Mouse (Mus musculus) liver, embryonic 15.5 days (tissue): Measurements from ENCODE around the gene Itgb4. TPM values are rescaled to one million over a fixed set of nuclear protein-coding genes. Genes with fewer than 3 reads are reported as not detected.
"Not testable (repeated sequence)": the region's sequence is repeated elsewhere in the genome, so short reads cannot be mapped to it uniquely, and the experiment has no call there.

ENCODE experiments used
- ATAC-seq: fragments of 200-750 bp; cut with Nextera tagmentation; 2 replicates; pipeline ENCODE4 v1.8.0; 2017; ENCODE audit warnings: moderate number of reproducible peaks, mild to moderate bottlenecking, moderate library complexity; ENCODE audit not compliant: insufficient read depth
- H3K27ac ChIP-seq: fragments of 300-500 bp; sonication (generic); replicated peaks from 2 replicates; pipeline ENCODE4 v1.5.1; 2015; ENCODE audit warnings: mild to moderate bottlenecking, inconsistent platforms
- H3K27me3 ChIP-seq: fragments of 300-500 bp; sonication (generic); 2 replicates; pipeline ENCODE4 v1.6.1; 2015; ENCODE audit warnings: mild to moderate bottlenecking, inconsistent platforms
- H3K36me3 ChIP-seq: fragments of 300-500 bp; sonication (generic); replicated peaks from 2 replicates; pipeline ENCODE4 v1.6.1; 2015; ENCODE audit warnings: moderate library complexity, mild to moderate bottlenecking, inconsistent platforms
- H3K4me1 ChIP-seq: fragments of 300-500 bp; sonication (generic); replicated peaks from 2 replicates; pipeline ENCODE4 v1.6.1; 2015; ENCODE audit warnings: inconsistent platforms
- H3K4me2 ChIP-seq: fragments of 300-500 bp; sonication (generic); 2 replicates; pipeline ENCODE4 v1.6.1; 2015; ENCODE audit warnings: moderate library complexity, mild to moderate bottlenecking, inconsistent platforms
- H3K4me3 ChIP-seq: fragments of 300-500 bp; sonication (generic); replicated peaks from 2 replicates; pipeline ENCODE4 v1.5.1; 2015; ENCODE audit warnings: mild to moderate bottlenecking, inconsistent platforms
- H3K9ac ChIP-seq: fragments of 300-500 bp; sonication (generic); 2 replicates; pipeline ENCODE4 v1.6.1; 2015; ENCODE audit warnings: moderate library complexity, mild to moderate bottlenecking, inconsistent platforms
- H3K9me3 ChIP-seq: fragments of 300-500 bp; sonication (generic); replicated peaks from 2 replicates; pipeline ENCODE4 v1.6.1; 2016; ENCODE audit warnings: inconsistent platforms
- WGBS: fragments of 180-500 bp; shearing (Covaris S2); methylation state at CpG from one replicate; pipeline ENCODE4 v1.1.7; 2015; ENCODE audit warnings: mixed read lengths; ENCODE audit not compliant: insufficient replicate concordance; 5-methylcytosine and 5-hydroxymethylcytosine counted together
- polyA plus RNA-seq: library from polyadenylated mRNA; unstranded; fragments of >200 nt; fragmentation: Nextera tagmentation; extraction: Ambion mirVana; gene quantifications from 2 replicates; pipeline ENCODE4 v1.2.1, GENCODE M21; 2015

The Itgb4 gene
- polyA plus RNA-seq, 1 experiment from 2014 or later = 0.18 TPM

DNA sequence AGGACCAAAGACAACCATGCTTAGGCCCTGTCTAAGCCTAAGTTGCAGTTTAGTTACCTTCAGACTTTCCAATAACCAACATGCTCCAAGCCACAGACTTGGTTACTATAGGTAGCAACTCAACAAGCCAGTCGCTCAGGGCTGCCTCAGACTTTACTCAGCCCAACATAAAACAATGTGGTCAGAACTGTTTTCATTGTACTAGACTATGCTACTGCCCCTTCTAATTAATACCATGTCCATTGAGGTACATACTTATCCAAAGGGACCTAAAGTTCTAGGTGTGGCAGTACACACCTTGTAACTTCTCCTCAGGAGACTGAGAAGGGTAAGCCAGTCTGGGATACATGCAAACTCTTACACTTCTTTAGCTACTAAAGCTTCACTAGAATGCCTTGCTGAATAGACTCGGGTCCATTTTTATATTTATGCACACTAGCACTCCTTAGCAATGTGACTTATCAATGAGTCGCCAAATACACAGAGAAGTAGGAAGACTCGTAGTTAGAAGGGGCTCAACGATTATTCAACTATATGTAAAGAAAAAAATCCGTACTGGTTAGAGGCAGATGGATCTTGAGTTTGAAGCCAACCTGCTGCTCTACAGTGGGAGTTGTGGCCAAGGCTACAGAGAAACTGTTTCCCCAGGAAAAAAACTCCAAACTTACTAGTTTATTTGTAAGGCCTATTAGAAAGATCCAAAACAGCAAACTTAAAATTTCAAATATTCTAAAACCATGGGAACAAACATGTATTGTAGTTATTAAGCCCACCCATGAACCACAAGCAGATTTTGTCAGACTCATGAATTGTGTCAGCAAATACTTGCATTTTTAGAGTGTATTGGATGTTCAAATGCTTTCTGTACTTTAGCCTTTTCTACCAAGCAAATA lies 47.1 kb downstream of the Itgb4 start:
- Histone ChIP-seq H3K36me3 (peaks cover 25% of the 10 kb centered on the region), H3K9ac (no peak overlapping the region), H3K9me3 (no peaks in the 10 kb centered on the region), H3K4me3 (peak overlapping the region; percentile 5; the same call in 1 of the 2 replicates), H3K4me2 (no peak overlapping the region; the same call in 1 of the 2 replicates), H3K27me3 (no peaks in the 10 kb centered on the region), H3K27ac (0 out of 2 replicates have a peak overlapping the region, but pooled peaks have one; percentile 10), H3K4me1 (peaks cover 18% of the 10 kb centered on the region)
- WGBS = 55% methylated on average over 6 of the region's 6 CpGs
- ATAC-seq = no peak

DNA sequence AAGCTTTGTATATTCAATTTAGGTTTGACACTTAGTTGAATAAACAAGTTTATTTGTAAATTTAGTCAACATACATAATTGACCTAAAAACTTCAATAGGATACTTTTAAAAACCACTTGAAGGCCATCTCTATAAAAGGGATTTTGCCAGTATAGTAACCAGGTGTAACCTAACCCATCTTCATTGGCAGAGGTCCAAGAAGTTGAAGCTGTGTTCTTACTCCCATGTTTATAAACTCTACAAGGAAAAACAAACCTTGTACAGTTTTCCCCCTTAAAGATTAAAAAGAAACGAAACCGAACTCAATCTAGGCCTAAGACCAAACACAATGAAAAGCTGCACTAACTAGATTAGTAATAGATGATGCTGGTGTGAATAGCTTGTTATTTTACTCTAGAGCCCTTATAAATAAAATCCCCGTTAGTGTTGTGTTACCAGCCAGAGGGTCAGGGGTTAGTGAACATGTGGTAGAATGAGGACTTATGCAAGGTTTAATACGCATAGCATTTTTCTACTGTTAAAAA lies 47.8 kb downstream of the Itgb4 start:
- H3K4me2 ChIP-seq = peak overlapping the region; percentile 68
- no peaks in the 10 kb centered on the region for H3K27me3 ChIP-seq
- H3K27ac ChIP-seq = no peak overlapping the region; the same call in 1 of the 2 replicates
- WGBS = 72% methylated on average over 4 of the region's 4 CpGs
- H3K4me3 ChIP-seq = peak overlapping the region; percentile 99
- no peak for ATAC-seq
- no peaks in the 10 kb centered on the region for H3K9me3 ChIP-seq
- peaks cover 18% of the 10 kb centered on the region for H3K4me1 ChIP-seq
- peaks cover 25% of the 10 kb centered on the region for H3K36me3 ChIP-seq
- 0 out of 2 replicates have a peak overlapping the region, but pooled peaks have one; percentile 19 for H3K9ac ChIP-seq

DNA sequence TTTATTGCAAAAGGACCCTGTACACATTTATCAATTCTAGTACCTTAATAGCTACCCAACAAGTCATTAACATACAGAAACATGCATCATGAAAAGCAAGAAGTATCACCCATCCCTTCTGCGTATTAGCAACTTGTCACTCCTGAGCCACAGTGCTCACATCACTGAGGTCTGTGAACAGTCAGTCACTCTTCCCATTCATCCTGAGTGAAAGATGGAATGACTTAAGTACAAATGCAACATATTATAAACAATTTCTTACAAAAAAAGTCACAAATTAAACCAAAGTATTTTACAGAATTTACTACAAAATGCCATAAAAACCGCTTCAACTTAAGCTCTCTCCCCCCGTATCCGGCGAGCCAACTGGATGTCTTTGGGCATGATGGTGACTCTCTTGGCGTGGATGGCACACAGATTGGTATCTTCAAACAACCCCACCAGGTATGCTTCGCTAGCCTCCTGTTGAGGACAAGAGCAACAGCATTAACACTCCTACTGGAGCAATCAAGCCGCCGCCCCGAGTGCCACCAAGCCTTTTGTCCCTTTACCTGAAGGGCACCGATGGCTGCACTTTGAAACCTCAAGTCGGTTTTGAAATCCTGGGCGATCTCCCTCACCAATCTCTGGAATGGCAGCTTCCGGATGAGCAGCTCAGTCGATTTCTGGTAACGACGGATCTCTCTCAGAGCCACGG lies 48.7 kb downstream of the Itgb4 start:
- peaks cover 15% of the 10 kb centered on the region for H3K4me1 ChIP-seq

DNA sequence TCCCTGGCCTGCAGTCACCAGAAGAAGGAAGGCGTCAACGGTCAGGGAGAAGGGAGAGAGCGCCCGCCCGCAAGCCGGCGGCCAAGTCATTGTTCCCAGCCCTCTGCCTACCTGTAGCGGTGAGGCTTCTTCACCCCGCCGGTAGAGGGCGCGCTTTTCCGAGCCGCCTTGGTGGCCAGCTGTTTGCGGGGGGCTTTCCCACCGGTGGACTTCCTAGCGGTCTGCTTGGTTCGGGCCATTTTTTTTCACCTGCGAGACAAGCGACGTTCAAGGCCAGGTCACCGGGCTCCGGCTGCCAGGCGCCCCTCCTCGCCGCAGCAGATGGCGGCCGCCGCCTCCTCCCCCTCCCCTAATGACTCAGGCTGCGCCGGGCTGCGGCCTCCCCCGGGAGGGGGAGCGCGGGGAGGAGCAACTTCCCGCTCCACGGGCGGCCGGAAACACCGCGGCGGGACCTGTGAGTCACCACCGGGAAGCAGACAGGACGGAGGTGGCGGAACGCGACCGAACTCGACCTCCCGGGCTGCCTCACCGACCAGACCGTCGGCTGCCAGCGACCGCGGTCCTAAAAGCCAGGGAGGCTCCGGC lies 49.4 kb downstream of the Itgb4 start:
- Histone ChIP-seq H3K4me3 (peak overlapping the region; percentile 99), H3K36me3 (peaks cover 25% of the 10 kb centered on the region), H3K27ac (peak overlapping the region; percentile 99), H3K9ac (peak overlapping the region; percentile 99), H3K27me3 (no peaks in the 10 kb centered on the region), H3K4me2 (peak overlapping the region; percentile 68), H3K9me3 (no peaks in the 10 kb centered on the region), H3K4me1 (peaks cover 18% of the 10 kb centered on the region)
- under 1% methylated on average over 51 of the region's 57 CpGs for WGBS
- ATAC-seq = peak; percentile 62

More for the DNA sequence above, 48.7 kb downstream of the Itgb4 start:
- Histone ChIP-seq H3K4me2 (peak overlapping the region; percentile 68), H3K9ac (peak overlapping the region; percentile 99), H3K36me3 (peaks cover 25% of the 10 kb centered on the region), H3K4me3 (peak overlapping the region; percentile 99), H3K27ac (peak overlapping the region; percentile 99)
- not testable (repeated sequence) for H3K27me3 ChIP-seq, ATAC-seq, H3K9me3 ChIP-seq
- WGBS = 3% methylated on average over 18 of the region's 18 CpGs

DNA sequence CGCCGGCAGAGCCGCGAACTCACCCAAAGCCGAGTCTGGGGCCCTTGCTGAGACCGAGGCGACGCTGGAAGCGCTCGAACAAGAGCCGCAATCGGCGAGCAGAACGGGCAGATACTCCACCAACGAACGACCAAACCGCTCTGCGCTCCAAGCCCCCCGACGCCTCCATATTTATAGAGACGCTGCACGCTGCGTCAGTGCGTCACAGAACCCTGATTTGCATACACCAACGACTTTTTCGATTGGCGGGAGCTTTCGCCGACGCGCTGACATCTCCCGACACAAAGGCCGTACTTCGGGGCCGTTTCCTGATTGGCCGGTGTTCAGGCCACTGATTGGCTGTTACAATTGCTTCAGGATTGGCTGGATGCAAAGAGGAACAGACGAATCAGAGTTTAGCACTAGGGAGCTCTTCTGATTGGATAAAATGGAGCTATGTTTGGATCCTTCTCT lies 49.9 kb downstream of the Itgb4 start:
- WGBS = under 1% methylated on average over 37 of the region's 37 CpGs
- Histone ChIP-seq H3K36me3 (peaks cover 25% of the 10 kb centered on the region), H3K4me2 (peak overlapping the region; percentile 68), H3K27ac (peak overlapping the region; percentile 99), H3K4me1 (peaks cover 23% of the 10 kb centered on the region), H3K27me3 (no peaks in the 10 kb centered on the region), H3K4me3 (peak overlapping the region; percentile 99), H3K9ac (peak overlapping the region; percentile 99), H3K9me3 (no peaks in the 10 kb centered on the region)
- peak; percentile 93 for ATAC-seq

DNA sequence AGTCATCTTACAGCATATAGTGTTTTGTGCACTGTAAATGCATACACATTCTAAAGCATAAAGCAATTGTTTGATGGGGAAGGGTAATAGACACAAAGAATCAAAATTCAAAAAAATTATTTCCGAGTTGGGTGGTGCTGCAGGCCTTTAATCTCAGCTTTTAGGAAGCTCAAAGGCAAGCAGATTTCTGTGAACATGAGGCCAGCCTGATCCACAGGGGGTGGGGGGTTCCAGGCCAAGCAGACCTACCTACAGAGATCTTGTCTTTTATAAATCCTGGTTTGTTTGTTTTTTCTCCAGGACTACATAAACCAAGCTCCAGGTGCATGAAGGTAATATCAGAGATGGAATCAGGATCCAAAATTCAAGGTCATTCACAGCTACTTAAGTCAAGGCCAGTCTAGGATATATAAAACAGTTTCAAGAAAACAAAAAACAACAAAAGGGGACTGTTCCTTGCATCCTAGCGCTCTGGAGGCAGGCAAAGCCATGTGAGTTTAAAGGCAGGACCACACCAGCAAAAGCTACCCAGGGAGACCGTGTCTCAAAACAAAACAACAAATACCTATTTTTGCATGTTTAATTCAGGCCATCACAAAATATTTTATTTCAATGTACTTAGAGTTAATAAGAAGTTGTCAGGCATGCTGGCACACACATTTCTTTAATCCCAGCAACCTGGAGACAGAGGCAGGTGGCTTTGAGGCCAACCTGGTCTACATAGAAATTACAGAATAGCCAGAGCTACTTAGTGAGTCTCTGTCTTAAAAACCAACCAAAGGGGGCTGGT lies 50.7 kb downstream of the Itgb4 start:
- peak overlapping the region; percentile 52; the same call in 1 of the 2 replicates for H3K27ac ChIP-seq

DNA sequence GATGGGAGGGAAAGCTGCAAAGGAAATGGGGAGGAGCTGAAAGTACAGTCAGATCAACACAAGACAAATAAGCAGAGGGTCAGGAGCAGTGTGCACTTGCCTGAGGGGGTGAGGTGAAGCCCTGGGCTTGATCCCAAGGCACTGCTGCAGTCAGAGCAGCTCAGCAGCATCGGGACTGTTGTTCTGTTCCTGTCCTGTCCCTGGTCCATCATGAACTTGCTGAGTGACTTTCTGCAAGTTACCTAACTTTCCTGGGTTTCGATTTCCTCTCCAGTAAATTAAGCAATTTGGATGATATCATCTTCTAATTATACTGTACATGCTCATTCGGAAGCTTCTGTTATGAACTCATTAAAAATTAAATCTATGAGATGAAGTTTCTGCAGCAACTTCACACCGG lies 53.2 kb downstream of the Itgb4 start, which contains the start of gene H3f3b:
H3f3b (minus strand) TSS at position 207 of the 400 bp plus-strand sequence.
- H3K27me3 ChIP-seq = no peaks in the 10 kb centered on the region
- no peak for ATAC-seq
- WGBS = 72% methylated on average over 4 of the region's 4 CpGs
- H3K27ac ChIP-seq = peak within 1 kb of the TSS; percentile 96; the same call in 1 of the 2 replicates
- H3K4me1 ChIP-seq = peaks cover 38% of the 10 kb centered on the region
- no peak within 1 kb of the TSS for H3K4me3 ChIP-seq
- no peak within 1 kb of the TSS for H3K9ac ChIP-seq
- no peak within 1 kb of the TSS for H3K4me2 ChIP-seq
- no peaks in the 10 kb centered on the region for H3K9me3 ChIP-seq
- H3K36me3 ChIP-seq = peaks cover 4% of the 10 kb centered on the region; the same call in 1 of the 2 replicates

More for the DNA sequence above, 50.7 kb downstream of the Itgb4 start:
- ATAC-seq = no peak
- Histone ChIP-seq H3K4me2 (no peak overlapping the region), H3K9ac (no peak overlapping the region), H3K4me1 (peaks cover 28% of the 10 kb centered on the region), H3K36me3 (peaks cover 25% of the 10 kb centered on the region), H3K27me3 (no peaks in the 10 kb centered on the region), H3K9me3 (no peaks in the 10 kb centered on the region), H3K4me3 (no peak overlapping the region)
- 83% methylated on average over 3 of the region's 3 CpGs for WGBS

DNA sequence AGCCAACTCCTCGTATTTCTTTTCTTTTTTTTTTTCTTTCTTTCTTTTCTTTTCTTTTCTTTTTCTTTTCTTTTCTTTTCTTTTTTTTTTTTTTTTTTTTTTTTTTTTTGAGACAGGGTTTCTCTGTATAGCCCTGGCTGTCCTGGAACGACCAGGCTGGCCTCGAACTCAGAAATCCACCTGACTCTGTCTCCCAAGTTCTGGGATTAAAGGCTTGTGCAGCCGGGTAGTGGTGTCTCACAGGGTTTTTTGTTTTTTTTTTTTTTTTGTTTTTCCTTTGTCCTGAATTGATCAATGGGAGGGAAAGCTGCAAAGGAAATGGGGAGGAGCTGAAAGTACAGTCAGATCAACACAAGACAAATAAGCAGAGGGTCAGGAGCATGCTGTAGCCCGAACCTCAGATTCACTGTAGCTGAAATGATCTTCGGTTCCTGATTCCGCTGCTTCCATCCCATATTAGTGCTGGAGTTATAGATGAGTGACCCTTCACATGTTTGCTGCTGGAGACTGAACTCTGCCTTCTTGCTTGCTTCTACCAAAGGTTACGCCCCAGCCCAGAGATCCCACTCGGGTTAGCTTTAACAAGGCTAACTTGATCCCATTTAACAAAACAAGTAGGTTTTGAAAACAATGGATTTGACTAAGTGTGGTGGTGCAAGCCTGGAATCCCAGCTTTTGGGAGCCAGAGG lies 53.8 kb downstream of the Itgb4 start:
- no peak for ATAC-seq
- no peak overlapping the region for H3K4me3 ChIP-seq
- no peak overlapping the region for H3K9ac ChIP-seq
- 71% methylated on average over 9 of the region's 9 CpGs for WGBS
- peaks cover 3% of the 10 kb centered on the region; the same call in 1 of the 2 replicates for H3K36me3 ChIP-seq
- peak overlapping the region; percentile 96; the same call in 1 of the 2 replicates for H3K27ac ChIP-seq
- peaks cover 43% of the 10 kb centered on the region for H3K4me1 ChIP-seq
- H3K9me3 ChIP-seq = no peaks in the 10 kb centered on the region
- H3K4me2 ChIP-seq = no peak overlapping the region
- H3K27me3 ChIP-seq = no peaks in the 10 kb centered on the region

DNA sequence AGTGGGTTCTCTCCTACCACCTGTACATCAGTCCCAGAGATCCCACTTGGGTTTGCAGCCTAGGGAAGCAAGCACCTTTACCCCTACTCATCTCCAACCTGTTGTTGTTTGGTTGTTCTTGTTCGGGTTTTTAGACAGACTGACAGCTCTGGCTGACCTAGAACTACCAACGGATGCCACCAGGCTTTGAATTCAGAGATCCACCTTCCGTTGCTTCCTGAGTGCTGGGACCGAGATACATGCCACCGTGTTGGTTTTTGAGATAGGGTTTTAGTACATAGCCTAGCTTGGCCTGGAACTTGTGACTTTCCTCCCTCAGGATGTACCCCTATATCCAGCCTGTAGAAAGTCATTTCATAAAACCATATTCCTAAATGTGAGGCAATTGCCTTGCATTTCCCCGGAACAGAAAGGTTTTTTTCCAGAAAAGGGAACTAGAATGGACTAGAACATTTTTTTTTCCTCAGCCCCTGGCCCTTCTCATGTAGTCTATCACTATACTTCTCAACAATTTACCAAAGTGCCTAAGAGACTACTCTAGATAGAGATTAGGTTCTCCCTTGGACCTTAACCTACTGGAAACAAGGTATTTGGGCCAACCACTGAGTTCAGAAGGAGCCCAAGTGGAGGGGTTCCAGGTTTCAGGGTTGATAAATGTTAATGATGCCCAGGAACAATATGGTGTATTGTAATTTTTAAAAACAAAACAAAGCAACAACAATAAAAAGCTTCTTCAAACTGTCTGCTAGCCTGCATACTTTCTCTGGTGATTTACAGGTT lies 54.8 kb downstream of the Itgb4 start:
- Histone ChIP-seq H3K4me3 (peak overlapping the region; percentile 82), H3K4me1 (peaks cover 46% of the 10 kb centered on the region), H3K27ac (peak overlapping the region; percentile 96), H3K4me2 (peak overlapping the region; percentile 90), H3K27me3 (no peaks in the 10 kb centered on the region), H3K36me3 (peaks cover 1% of the 10 kb centered on the region; the same call in 1 of the 2 replicates), H3K9ac (peak overlapping the region; percentile 95), H3K9me3 (no peaks in the 10 kb centered on the region)
- no peak for ATAC-seq
- WGBS = 46% methylated on average over 6 of the region's 6 CpGs
